Mouse (Mus musculus) midbrain, postnatal 0 days (tissue): Measurements from ENCODE around the gene Mog. TPM values are rescaled to one million over a fixed set of nuclear protein-coding genes. Genes with fewer than 3 reads are reported as not detected.

Experiments used
- ATAC-seq: fragments of 200-750 bp; cut with Nextera tagmentation; 2 replicates; pipeline ENCODE4 v1.8.0; 2017; ENCODE audit warnings: moderate number of reproducible peaks, mild to moderate bottlenecking, moderate TSS enrichment, moderate library complexity; ENCODE audit not compliant: low FRiP score
- DNase-seq: peaks from one replicate; pipeline ENCODE4 v3.0.0-alpha.2; 2015; ENCODE audit warnings: low spot score
- H3K27ac ChIP-seq: fragments of 300-500 bp; sonication (generic); 2 replicates; pipeline ENCODE4 v1.5.1; 2014; ENCODE audit warnings: low read depth, mild to moderate bottlenecking, low read length, mixed read lengths
- H3K27me3 ChIP-seq: fragments of 300-500 bp; sonication (generic); 2 replicates; pipeline ENCODE4 v1.6.1; 2014; ENCODE audit warnings: low read length, control low read depth, mixed read lengths; ENCODE audit not compliant: insufficient read depth
- H3K36me3 ChIP-seq: fragments of 300-500 bp; sonication (generic); 2 replicates; pipeline ENCODE4 v1.6.1; 2014; ENCODE audit warnings: low read length, control low read depth, mixed read lengths; ENCODE audit not compliant: insufficient read depth
- H3K4me1 ChIP-seq: fragments of 300-500 bp; sonication (generic); 2 replicates; pipeline ENCODE4 v1.6.1; 2014; ENCODE audit warnings: mild to moderate bottlenecking, control low read depth, antibody characterized with exemption, low read length, mixed read lengths; ENCODE audit not compliant: insufficient read depth
- H3K4me2 ChIP-seq: fragments of 300-500 bp; sonication (generic); 2 replicates; pipeline ENCODE4 v1.6.1; 2014; ENCODE audit warnings: low read depth, mild to moderate bottlenecking, low read length, mixed read lengths; ENCODE audit not compliant: poor library complexity, severe bottlenecking
- H3K4me3 ChIP-seq: fragments of 300-500 bp; sonication (generic); 2 replicates; pipeline ENCODE4 v1.5.1; 2014; ENCODE audit warnings: low read depth, mild to moderate bottlenecking, low read length, moderate library complexity
- H3K9ac ChIP-seq: fragments of 300-500 bp; sonication (generic); replicated peaks from 2 replicates; pipeline ENCODE4 v1.6.1; 2014; ENCODE audit warnings: mild to moderate bottlenecking, low read length, moderate library complexity, mixed read lengths; ENCODE audit not compliant: poor library complexity, severe bottlenecking
- H3K9me3 ChIP-seq: fragments of 300-500 bp; sonication (generic); 2 replicates; pipeline ENCODE4 v1.6.1; 2016; ENCODE audit warnings: low read length, control low read depth
- CTCF ChIP-seq: IDR thresholded peaks from 2 replicates; pipeline ENCODE4 v1.5.1; 2016; ENCODE audit warnings: antibody characterized with exemption, mild to moderate bottlenecking
- WGBS: fragments of 180-500 bp; shearing (Covaris S2); extraction: QIAGEN DNeasy Blood & Tissue Kit; methylation state at CpG from one replicate; pipeline ENCODE4 v1.1.7; 2014; 5-methylcytosine and 5-hydroxymethylcytosine counted together
- polyA plus RNA-seq: library from polyadenylated mRNA; unstranded; fragments of >200 nt; fragmentation: Nextera tagmentation; extraction: Ambion mirVana; gene quantifications from 2 replicates; pipeline ENCODE4 v1.2.1, GENCODE M21; 2015
- total RNA-seq: library from RNA; depleted of rRNA; stranded (reverse); fragments of >200 nt; gene quantifications from 2 replicates; pipeline ENCODE4 v1.2.3, GENCODE M21; 2014

Mog gene
- total and polyA plus RNA-seq, 2 experiments from 2014 or later = 0.95 TPM; not detected in 1

DNA sequence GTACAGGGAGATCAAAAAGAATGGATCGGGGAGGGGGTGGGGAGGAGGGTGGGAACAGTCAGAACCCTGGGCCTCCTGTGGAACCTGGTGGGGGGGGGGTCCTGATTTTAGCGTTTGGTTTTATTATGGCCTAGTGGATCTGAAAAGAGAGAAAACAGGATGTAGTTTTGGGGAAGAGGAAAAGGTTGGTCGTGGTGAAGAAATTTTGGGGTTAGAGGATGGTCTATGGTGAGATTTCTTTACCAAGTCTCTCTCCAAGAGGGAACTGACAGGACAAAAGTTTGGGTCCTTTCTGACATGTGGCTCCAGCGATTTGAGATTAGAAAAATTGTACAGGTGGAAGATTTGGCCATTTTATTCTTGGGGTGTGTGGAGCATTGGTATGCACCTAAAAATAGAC is 28.5 kb upstream of the Mog start:
- 0 out of 2 replicates have a peak overlapping the region, but pooled peaks have one; percentile 85 for H3K27ac ChIP-seq
- DNase-seq = no peak
- H3K4me1 ChIP-seq = peaks cover 3% of the 10 kb centered on the region; the same call in 1 of the 2 replicates
- H3K36me3 ChIP-seq = peaks cover 26% of the 10 kb centered on the region
- ATAC-seq = no peak
- WGBS = 46% methylated on average over 4 of the region's 4 CpGs
- TF ChIP-seq CTCF = no peak
- peak overlapping the region; percentile 90 for H3K9ac ChIP-seq
- H3K4me2 ChIP-seq = peak overlapping the region; percentile 73
- H3K9me3 ChIP-seq = no peaks in the 10 kb centered on the region
- peak overlapping the region; percentile 94 for H3K4me3 ChIP-seq
- H3K27me3 ChIP-seq = no peaks in the 10 kb centered on the region

DNA sequence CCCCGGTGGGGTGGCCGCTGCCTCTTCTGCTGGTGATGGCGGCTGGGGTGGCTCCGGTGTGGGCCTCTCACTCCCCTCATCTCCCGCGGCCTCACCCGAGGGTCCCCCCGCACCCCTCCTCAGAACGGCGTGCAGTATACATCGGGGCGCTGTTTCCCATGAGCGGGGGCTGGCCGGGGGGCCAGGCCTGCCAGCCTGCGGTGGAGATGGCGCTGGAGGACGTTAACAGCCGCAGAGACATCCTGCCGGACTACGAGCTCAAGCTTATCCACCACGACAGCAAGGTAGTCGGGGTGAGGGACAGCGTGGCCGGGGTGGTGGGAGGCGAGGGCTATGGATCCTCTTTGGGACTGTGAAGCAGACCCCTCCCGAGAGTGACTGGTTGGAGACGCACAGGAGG is 27.7 kb upstream of the Mog start:
- ATAC-seq = peak; percentile 20
- peak overlapping the region; percentile 94 for H3K4me3 ChIP-seq
- peak overlapping the region; percentile 90 for H3K9ac ChIP-seq
- no peaks in the 10 kb centered on the region for H3K9me3 ChIP-seq
- peaks cover 3% of the 10 kb centered on the region; the same call in 1 of the 2 replicates for H3K4me1 ChIP-seq
- H3K27me3 ChIP-seq = no peaks in the 10 kb centered on the region
- H3K27ac ChIP-seq = peak overlapping the region; percentile 85
- DNase-seq = peak; percentile 28
- H3K36me3 ChIP-seq = peaks cover 18% of the 10 kb centered on the region
- peak overlapping the region; percentile 73 for H3K4me2 ChIP-seq
- 4% methylated on average over 27 of the region's 27 CpGs for WGBS
- TF ChIP-seq CTCF = no peak

DNA sequence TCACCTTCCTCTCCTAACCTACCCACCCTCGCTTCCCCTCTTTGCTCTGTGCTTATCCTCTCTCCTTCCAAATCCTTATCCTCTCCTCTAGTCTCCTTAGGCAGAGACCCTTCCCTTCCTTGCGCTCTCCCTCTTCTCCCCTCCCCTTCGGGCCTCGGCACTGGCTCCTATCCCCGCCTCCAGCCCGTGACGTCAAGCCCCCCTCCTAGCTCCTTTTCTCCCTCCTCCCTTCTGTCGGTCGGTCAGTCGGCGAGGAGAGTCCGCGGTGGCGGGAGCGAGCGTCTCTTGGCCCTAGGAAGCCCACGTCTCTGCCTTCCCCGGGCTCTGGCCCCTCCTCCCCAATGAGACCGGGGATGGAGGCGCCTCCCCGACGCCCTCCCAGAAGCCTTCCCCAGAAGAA is 27.2 kb upstream of the Mog start:
- peaks cover 3% of the 10 kb centered on the region; the same call in 1 of the 2 replicates for H3K4me1 ChIP-seq
- peak; percentile 94 for DNase-seq
- H3K4me3 ChIP-seq = peak overlapping the region; percentile 94
- TF ChIP-seq CTCF = no peak
- peak overlapping the region; percentile 85 for H3K27ac ChIP-seq
- no peaks in the 10 kb centered on the region for H3K9me3 ChIP-seq
- peaks cover 16% of the 10 kb centered on the region for H3K36me3 ChIP-seq
- peak overlapping the region; percentile 90 for H3K9ac ChIP-seq
- peak; percentile 67 for ATAC-seq
- peak overlapping the region; percentile 73 for H3K4me2 ChIP-seq
- H3K27me3 ChIP-seq = no peaks in the 10 kb centered on the region
- whole genome bisulfite sequencing = under 1% methylated on average over 22 of the region's 22 CpGs

DNA sequence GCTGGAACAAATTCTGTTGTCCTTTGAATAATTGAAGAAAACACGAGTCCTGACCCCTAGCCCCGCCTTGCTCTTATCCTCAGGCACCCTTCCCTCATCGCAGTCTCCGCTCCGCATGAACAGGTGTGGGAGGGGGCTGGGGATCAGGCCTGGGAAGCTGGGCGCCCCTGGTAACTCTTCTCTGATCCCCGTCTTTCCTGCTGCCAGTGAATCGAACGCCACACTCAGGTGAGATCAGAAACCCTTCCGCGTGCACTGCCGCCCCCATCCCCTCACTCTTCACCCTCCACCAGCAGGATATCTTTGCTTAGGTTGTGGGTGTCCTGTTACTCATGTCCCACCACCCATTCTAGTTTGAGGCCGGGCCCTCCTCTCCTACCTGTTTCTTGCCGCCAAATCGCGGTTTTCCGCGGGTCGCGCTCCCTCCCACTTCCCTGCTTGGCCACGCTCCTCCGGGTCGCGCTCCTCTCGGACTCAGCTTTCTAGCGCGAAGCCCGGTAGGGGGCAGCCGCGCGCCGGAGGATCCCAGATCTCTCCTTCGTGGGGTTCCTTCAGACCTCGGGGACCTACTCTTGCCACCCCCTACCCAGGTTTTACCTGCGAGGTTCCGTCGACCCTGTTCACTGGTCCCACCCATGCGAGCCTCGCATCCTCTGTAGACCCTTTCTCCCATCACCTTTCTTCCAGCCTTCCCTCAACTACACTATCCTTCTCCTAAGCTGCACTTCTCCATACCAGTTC is 26.5 kb upstream of the Mog start:
- peak overlapping the region; percentile 73 for H3K4me2 ChIP-seq
- TF ChIP-seq CTCF = peak; percentile 78
- H3K9ac ChIP-seq = peak overlapping the region; percentile 90
- DNase-seq = peak; percentile 73
- H3K27me3 ChIP-seq = no peaks in the 10 kb centered on the region
- WGBS = 2% methylated on average over 39 of the region's 39 CpGs
- peak overlapping the region; percentile 85 for H3K27ac ChIP-seq
- peaks cover 3% of the 10 kb centered on the region; the same call in 1 of the 2 replicates for H3K4me1 ChIP-seq
- peak overlapping the region; percentile 94 for H3K4me3 ChIP-seq
- peaks cover 11% of the 10 kb centered on the region for H3K36me3 ChIP-seq
- ATAC-seq = peak; percentile 22; the same call in 1 of the 2 replicates
- H3K9me3 ChIP-seq = no peaks in the 10 kb centered on the region

DNA sequence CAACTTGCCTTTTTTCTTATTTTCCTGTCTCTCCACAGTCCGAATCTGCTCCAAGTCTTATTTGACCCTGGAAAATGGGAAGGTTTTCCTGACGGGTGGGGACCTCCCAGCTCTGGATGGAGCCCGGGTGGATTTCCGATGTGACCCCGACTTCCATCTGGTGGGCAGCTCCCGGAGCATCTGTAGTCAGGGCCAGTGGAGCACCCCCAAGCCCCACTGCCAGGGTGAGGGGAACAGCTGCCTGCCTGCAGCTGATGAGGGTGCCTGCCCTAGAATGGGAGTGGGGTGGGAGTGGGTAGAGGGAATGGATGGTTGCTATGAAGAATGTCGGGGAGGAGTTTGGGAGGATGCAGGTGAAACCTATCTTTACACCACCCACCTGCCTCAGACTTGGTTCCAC is 25.2 kb upstream of the Mog start:
- no peaks in the 10 kb centered on the region for H3K27me3 ChIP-seq
- DNase-seq = no peak
- H3K9ac ChIP-seq = peak overlapping the region; percentile 40; the same call in 1 of the 2 replicates
- peak overlapping the region; percentile 73 for H3K4me2 ChIP-seq
- no peak for TF ChIP-seq CTCF
- ATAC-seq = no peak
- WGBS = 57% methylated on average over 7 of the region's 7 CpGs
- peaks cover 3% of the 10 kb centered on the region; the same call in 1 of the 2 replicates for H3K36me3 ChIP-seq
- H3K4me3 ChIP-seq = peak overlapping the region; percentile 94
- peaks cover 3% of the 10 kb centered on the region; the same call in 1 of the 2 replicates for H3K4me1 ChIP-seq
- no peaks in the 10 kb centered on the region for H3K9me3 ChIP-seq
- H3K27ac ChIP-seq = no peak overlapping the region

DNA sequence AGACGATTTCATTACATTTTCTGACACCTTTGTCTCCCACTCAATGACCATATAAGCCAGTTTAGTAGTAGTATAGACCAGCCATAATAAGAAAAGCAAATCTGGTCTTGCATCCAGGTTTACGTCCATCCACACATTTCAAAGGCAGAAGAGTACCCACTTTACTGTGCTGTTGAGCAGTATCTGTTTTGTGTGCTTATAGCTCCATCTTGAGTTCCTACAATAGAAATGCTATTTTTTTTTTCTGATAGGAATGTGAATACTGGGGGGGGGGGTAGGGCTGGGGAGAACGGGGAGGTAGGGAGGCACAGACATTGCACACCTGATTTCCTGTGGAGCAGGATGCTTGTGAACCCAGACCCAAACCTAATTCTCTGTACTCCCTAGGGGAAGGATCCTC is 24.8 kb upstream of the Mog start:
- 21% methylated on average over 3 of the region's 3 CpGs for WGBS
- H3K27me3 ChIP-seq = no peaks in the 10 kb centered on the region
- peak; percentile 74 for TF ChIP-seq CTCF
- ATAC-seq (no peak), DNase-seq (peak; percentile 73)
- peak overlapping the region; percentile 73 for H3K4me2 ChIP-seq
- peak overlapping the region; percentile 94 for H3K4me3 ChIP-seq
- peak overlapping the region; percentile 40; the same call in 1 of the 2 replicates for H3K9ac ChIP-seq
- H3K4me1 ChIP-seq = peaks cover 3% of the 10 kb centered on the region; the same call in 1 of the 2 replicates
- H3K36me3 ChIP-seq = no peaks in the 10 kb centered on the region
- no peak overlapping the region for H3K27ac ChIP-seq
- H3K9me3 ChIP-seq = no peaks in the 10 kb centered on the region
